Mouse (Mus musculus) forebrain, embryonic 16.5 days (tissue): ENCODE measurements around the gene Emsy. TPM values are rescaled to one million over a fixed set of nuclear protein-coding genes. Genes with fewer than 3 reads are reported as not detected.

ENCODE experiments used
- ATAC-seq: fragments of 200-750 bp; cut with Nextera tagmentation; 2 replicates; pipeline ENCODE4 v1.8.0; 2017; ENCODE audit warnings: mild to moderate bottlenecking, moderate library complexity
- H3K27ac ChIP-seq: fragments of 300-500 bp; sonication (generic); 2 replicates; pipeline ENCODE4 v1.5.1; 2014; ENCODE audit warnings: low read length, control low read depth
- H3K27me3 ChIP-seq: fragments of 300-500 bp; sonication (generic); replicated peaks from 2 replicates; pipeline ENCODE4 v1.6.1; 2014; ENCODE audit warnings: low read length; ENCODE audit not compliant: control insufficient read depth, insufficient read depth
- H3K36me3 ChIP-seq: fragments of 300-500 bp; sonication (generic); 2 replicates; pipeline ENCODE4 v1.6.1; 2014; ENCODE audit not compliant: control insufficient read depth, insufficient read depth
- H3K4me1 ChIP-seq: fragments of 300-500 bp; sonication (generic); replicated peaks from 2 replicates; pipeline ENCODE4 v1.6.1; 2014; ENCODE audit warnings: low read length; ENCODE audit not compliant: control insufficient read depth, insufficient read depth
- H3K4me2 ChIP-seq: fragments of 300-500 bp; sonication (generic); 2 replicates; pipeline ENCODE4 v1.6.1; 2014; ENCODE audit warnings: mild to moderate bottlenecking, low read length, control low read depth
- H3K4me3 ChIP-seq: fragments of 300-500 bp; sonication (generic); replicated peaks from 2 replicates; pipeline ENCODE4 v1.5.1; 2014; ENCODE audit warnings: mild to moderate bottlenecking, low read length, control low read depth
- H3K9ac ChIP-seq: fragments of 300-500 bp; sonication (generic); replicated peaks from 2 replicates; pipeline ENCODE4 v1.6.1; 2014; ENCODE audit warnings: low read depth, low read length, control low read depth
- H3K9me3 ChIP-seq: fragments of 300-500 bp; sonication (generic); 2 replicates; pipeline ENCODE4 v1.6.1; 2016; ENCODE audit warnings: low read length; ENCODE audit not compliant: control insufficient read depth
- WGBS: fragments of 180-500 bp; shearing (Covaris S2); extraction: QIAGEN DNeasy Blood & Tissue Kit; methylation state at CpG from one replicate; pipeline ENCODE4 v1.1.7; 2014; 5-methylcytosine and 5-hydroxymethylcytosine counted together
- polyA plus RNA-seq: library from polyadenylated mRNA; unstranded; fragments of >200 nt; fragmentation: Nextera tagmentation; extraction: Ambion mirVana; gene quantifications from 2 replicates; pipeline ENCODE4 v1.2.1, GENCODE M21; 2015

The Emsy gene
- polyA plus RNA-seq, 1 experiment from 2014 or later, result 42.2 TPM

DNA sequence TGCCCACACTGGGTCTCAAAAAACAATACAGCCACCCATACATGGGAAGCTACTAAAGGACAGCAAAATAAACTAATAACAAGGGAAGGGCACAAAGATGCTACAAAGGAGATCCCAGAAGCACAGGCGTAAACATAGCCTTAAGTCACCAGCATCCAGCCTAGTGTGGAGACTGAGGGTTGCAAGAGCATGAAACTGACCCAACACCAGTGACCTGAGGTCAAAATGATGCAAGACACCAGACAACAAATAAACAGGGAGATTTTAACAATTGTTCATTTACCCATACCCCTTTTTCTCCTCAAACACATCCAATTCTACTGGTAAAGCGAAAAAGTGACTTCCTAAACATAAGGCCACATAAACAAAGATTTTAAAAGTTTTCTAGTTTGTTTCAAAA, 20.0 kb downstream of the Emsy start:
- H3K36me3 ChIP-seq, result peaks cover 15% of the 10 kb centered on the region; the same call in 1 of the 2 replicates
- no peak overlapping the region for H3K27ac ChIP-seq
- no peak overlapping the region for H3K4me2 ChIP-seq
- no peaks in the 10 kb centered on the region for H3K27me3 ChIP-seq
- no peaks in the 10 kb centered on the region for H3K4me1 ChIP-seq
- WGBS, result 96% methylated on average over 2 of the region's 2 CpGs
- H3K9me3 ChIP-seq, result no peaks in the 10 kb centered on the region
- no peak overlapping the region for H3K9ac ChIP-seq
- ATAC-seq, result no peak
- no peak overlapping the region for H3K4me3 ChIP-seq

DNA sequence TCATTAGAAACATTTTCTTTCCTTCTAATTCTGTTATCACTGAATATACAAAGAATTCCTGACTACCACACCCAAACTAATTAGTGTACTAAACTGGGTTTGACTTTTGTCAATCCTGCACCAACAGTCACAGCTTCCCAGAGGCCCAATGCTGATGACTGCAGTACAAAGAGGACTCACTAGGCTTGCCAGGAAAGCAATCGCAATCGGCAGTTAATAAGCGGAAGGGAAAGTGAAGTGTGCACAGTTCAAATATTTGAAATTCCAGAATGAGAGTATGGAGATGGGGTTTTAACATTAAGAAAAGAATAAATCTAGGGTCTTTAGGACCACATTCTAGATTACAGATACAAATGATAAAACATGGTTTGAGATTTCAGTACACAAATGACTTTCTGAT, 23.6 kb downstream of the Emsy start:
- H3K27me3 ChIP-seq, result no peaks in the 10 kb centered on the region
- no peak overlapping the region for H3K9ac ChIP-seq
- peaks cover 9% of the 10 kb centered on the region for H3K36me3 ChIP-seq
- no peak overlapping the region for H3K4me2 ChIP-seq
- H3K4me3 ChIP-seq, result no peak overlapping the region
- WGBS, result 65% methylated on average over 3 of the region's 3 CpGs
- no peaks in the 10 kb centered on the region for H3K4me1 ChIP-seq
- no peak for ATAC-seq
- H3K27ac ChIP-seq, result no peak overlapping the region
- no peaks in the 10 kb centered on the region for H3K9me3 ChIP-seq

DNA sequence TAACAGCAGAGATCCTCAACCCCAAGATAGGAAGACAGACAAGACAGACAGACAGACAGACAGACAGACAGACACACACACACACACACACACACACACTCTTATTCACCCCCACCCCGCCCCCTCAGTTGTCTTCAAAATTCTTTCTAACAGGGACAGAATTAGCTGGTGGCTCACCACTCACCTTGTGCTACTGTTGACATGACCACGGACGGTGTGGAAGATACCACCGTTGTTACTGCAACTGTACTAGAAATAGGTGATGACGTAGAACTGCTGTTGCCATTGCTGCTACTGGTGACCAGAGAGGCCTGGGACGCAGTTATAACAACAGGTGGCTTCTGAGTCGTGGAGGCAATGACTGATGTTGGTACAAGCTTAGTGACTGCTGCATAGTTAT, 26.6 kb downstream of the Emsy start:
- Histone ChIP-seq H3K4me1 (no peaks in the 10 kb centered on the region), H3K4me2 (no peak overlapping the region), H3K36me3 (peaks cover 11% of the 10 kb centered on the region), H3K27me3 (no peaks in the 10 kb centered on the region), H3K4me3 (no peak overlapping the region), H3K9ac (no peak overlapping the region), H3K9me3 (no peaks in the 10 kb centered on the region), H3K27ac (no peak overlapping the region)
- no peak for ATAC-seq
- WGBS, result 95% methylated on average over 7 of the region's 7 CpGs

DNA sequence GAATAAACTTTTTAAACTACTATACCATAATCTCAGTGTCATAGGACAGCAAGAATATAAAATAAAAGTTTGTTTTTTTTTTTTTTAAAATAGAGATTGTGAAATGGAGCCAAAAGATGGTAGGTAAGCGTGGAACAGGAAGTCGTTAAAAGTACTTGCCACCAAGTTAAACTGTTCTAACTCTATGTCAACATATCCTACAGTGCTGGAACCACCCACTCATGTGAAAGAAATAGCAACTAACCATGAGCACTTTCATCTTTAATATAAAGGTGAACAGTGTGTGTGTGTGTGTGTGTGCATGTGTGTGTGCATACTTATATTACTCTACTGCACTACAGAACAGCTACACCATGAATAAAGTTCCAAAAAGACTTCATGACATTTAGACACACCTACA, 38.8 kb downstream of the Emsy start:
- no peaks in the 10 kb centered on the region for H3K27me3 ChIP-seq
- no peak overlapping the region for H3K4me2 ChIP-seq
- H3K9ac ChIP-seq, result no peak overlapping the region
- no peak for ATAC-seq
- H3K4me3 ChIP-seq, result no peak overlapping the region
- H3K27ac ChIP-seq, result no peak overlapping the region
- H3K36me3 ChIP-seq, result peaks cover 19% of the 10 kb centered on the region
- H3K4me1 ChIP-seq, result no peaks in the 10 kb centered on the region
- WGBS, result 94% methylated on average over 2 of the region's 2 CpGs
- no peaks in the 10 kb centered on the region for H3K9me3 ChIP-seq

DNA sequence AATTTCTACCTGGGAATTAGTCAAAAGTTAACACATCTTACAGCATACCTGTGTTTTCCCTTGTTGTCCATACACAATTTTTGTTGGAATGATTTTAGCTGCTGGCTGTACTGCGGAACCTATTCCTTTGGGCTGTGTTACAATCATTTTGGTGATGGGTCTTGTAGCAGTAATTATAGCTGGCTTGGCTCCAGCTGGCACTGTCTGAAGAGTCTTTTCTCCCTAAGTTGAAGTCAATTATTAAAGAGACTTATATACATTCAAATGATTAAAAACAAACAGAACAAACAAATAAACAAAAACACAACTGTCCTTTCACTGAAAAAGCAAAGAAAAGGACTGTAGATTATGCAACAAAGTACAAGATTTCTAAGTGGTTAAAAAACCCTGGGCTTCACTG, 43.6 kb downstream of the Emsy start:
- ATAC-seq, result no peak
- Histone ChIP-seq H3K27ac (no peak overlapping the region), H3K9ac (no peak overlapping the region), H3K27me3 (no peaks in the 10 kb centered on the region), H3K4me2 (no peak overlapping the region), H3K36me3 (peaks cover 15% of the 10 kb centered on the region), H3K9me3 (no peaks in the 10 kb centered on the region), H3K4me1 (no peaks in the 10 kb centered on the region; the same call in 1 of the 2 replicates), H3K4me3 (no peak overlapping the region)
- WGBS, result 49% methylated on average over 1 of the region's 1 CpGs

DNA sequence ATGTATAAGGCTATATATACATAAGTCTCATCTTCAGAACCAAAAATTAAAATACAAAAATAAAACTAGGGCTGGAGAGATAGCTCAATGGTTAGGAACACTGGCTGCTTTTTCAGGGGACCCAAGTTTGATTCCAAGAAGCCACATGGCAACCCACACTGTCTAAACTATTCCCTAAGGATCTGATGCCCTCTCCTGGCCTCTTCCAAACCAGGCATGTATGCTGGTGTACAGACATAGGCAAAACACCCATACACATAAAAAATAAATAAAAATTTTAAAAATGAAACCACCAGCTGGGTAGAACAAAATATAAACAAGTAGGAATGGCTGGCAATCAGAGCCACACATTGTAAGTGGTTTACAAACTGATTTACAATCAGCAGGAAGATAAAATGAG, 48.1 kb downstream of the Emsy start:
- ATAC-seq, result no peak

DNA sequence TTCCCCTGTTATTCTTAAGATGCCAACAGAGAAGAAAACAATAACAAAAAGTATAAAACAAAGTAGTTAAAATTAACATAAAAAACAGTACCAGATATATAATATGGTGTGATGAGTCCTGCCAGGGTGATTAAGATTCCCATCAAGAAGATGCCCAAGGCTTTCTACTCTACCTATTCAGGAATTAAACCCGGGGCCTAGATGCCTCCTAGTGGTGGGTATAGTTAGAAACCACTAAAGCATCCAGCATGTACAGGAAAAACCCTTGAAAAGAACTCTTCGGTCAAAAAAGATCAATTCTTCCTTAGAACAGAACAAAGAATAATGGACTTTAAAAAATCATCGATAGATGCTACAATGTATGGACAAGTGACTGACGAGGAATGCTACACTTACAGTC, 49.4 kb downstream of the Emsy start:
- Histone ChIP-seq H3K36me3 (peaks cover 2% of the 10 kb centered on the region; the same call in 1 of the 2 replicates), H3K27ac (no peak overlapping the region), H3K4me2 (no peak overlapping the region), H3K4me3 (no peak overlapping the region), H3K27me3 (no peaks in the 10 kb centered on the region), H3K9me3 (no peaks in the 10 kb centered on the region), H3K9ac (no peak overlapping the region), H3K4me1 (no peaks in the 10 kb centered on the region; the same call in 1 of the 2 replicates)
- WGBS, result 85% methylated on average over 4 of the region's 4 CpGs
- no peak for ATAC-seq

More for the DNA sequence above, 48.1 kb downstream of the Emsy start:
- Histone ChIP-seq H3K4me2 (no peak overlapping the region), H3K4me1 (no peaks in the 10 kb centered on the region; the same call in 1 of the 2 replicates), H3K9ac (no peak overlapping the region), H3K27me3 (no peaks in the 10 kb centered on the region), H3K36me3 (peaks cover 2% of the 10 kb centered on the region; the same call in 1 of the 2 replicates), H3K4me3 (no peak overlapping the region), H3K27ac (no peak overlapping the region), H3K9me3 (no peaks in the 10 kb centered on the region)

DNA sequence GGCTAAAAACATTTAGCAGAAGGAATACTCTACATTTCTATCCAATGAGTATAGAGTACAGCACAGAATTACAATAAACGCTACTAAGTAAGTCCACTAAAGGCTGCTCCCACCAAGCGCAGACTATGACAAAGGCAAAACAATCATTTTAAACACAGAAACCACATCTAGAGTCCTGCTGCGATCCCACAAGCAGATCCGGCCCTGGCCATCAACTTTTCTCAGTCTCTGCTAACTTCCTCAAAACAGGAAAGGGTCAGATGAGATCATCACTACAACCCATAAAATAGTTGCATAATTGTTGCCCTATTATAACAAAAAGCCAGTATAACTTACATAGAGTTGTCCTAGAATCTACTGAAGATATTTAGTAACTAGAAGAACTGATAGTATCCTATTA, 54.9 kb downstream of the Emsy start:
- Histone ChIP-seq H3K4me3 (no peak overlapping the region), H3K4me2 (no peak overlapping the region), H3K9ac (no peak overlapping the region), H3K27ac (no peak overlapping the region), H3K27me3 (no peaks in the 10 kb centered on the region), H3K4me1 (no peaks in the 10 kb centered on the region), H3K36me3 (peaks cover 5% of the 10 kb centered on the region; the same call in 1 of the 2 replicates), H3K9me3 (no peaks in the 10 kb centered on the region)
- no peak for ATAC-seq
- WGBS, result 93% methylated on average over 4 of the region's 4 CpGs

DNA sequence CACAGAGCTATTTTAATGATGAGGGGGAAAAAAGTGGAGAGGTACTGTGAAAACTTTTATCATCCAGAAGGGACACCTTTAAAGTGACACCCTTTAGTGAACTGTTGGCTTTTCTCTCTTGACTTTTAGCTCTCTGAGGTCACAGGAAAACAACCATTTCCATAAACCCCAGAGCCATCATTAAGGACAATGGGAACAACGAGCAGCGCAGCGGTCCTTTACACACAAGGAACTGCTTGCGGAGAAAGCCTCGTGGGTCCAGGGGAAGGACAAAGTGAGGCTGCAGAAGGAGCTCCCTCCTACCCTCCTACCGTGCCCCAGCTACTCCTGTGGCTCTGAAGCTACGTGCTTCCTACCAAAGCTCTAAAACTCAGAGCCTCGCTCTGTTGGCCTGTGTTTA, 59.2 kb downstream of the Emsy start:
- WGBS, result 71% methylated on average over 8 of the region's 8 CpGs

DNA sequence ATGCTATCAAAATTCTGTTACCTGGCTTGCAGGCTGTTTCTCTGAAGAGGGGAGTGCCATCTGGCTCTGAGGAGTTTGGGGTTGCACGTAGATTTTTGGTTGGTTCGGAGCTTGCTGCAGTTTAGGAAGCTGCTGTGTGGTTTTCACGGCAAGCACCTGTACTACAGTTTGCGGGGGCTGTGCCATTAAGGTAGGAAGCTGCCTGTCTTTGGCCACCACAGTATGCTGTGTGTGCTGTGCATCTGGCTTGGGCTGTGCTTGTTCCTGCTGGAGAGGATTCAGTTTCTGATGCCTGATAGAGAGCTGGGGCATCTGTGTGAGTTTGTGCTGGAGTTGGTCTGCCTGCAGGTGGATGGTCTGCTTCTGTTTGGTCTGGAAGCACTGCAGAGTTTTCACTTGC, 61.9 kb downstream of the Emsy start:
- H3K9me3 ChIP-seq, result no peaks in the 10 kb centered on the region
- H3K9ac ChIP-seq, result no peak overlapping the region
- no peak for ATAC-seq
- H3K36me3 ChIP-seq, result peaks cover 24% of the 10 kb centered on the region
- H3K27me3 ChIP-seq, result no peaks in the 10 kb centered on the region
- WGBS, result 94% methylated on average over 4 of the region's 4 CpGs
- no peaks in the 10 kb centered on the region for H3K4me1 ChIP-seq
- H3K4me2 ChIP-seq, result no peak overlapping the region
- no peak overlapping the region for H3K27ac ChIP-seq
- no peak overlapping the region for H3K4me3 ChIP-seq

More for the DNA sequence above, 59.2 kb downstream of the Emsy start:
- H3K9ac ChIP-seq, result no peak overlapping the region
- ATAC-seq, result no peak
- peaks cover 24% of the 10 kb centered on the region for H3K36me3 ChIP-seq
- no peak overlapping the region for H3K27ac ChIP-seq
- no peak overlapping the region for H3K4me2 ChIP-seq
- no peak overlapping the region for H3K4me3 ChIP-seq
- no peaks in the 10 kb centered on the region for H3K9me3 ChIP-seq
- no peaks in the 10 kb centered on the region for H3K4me1 ChIP-seq
- no peaks in the 10 kb centered on the region for H3K27me3 ChIP-seq
